Mouse (Mus musculus) right cerebral cortex, postnatal 25 days (tissue): ENCODE measurements around the gene Myo15b.
A peak's percentile ranks its signal among the peaks of the same experiment; 100 is the strongest.

ENCODE experiments used
- DNase-seq: peaks from one replicate; pipeline ENCODE4 v3.0.0; 2022

Gene Myo15b

GRCm38 (mm10) chr11:115877174-115877755 lies 19.1 kb downstream of the Myo15b start:
- no peak for DNase-seq

GRCm38 (mm10) chr11:115878071-115878470 lies 19.9 kb downstream of the Myo15b start:
- no peak for DNase-seq

DNA sequence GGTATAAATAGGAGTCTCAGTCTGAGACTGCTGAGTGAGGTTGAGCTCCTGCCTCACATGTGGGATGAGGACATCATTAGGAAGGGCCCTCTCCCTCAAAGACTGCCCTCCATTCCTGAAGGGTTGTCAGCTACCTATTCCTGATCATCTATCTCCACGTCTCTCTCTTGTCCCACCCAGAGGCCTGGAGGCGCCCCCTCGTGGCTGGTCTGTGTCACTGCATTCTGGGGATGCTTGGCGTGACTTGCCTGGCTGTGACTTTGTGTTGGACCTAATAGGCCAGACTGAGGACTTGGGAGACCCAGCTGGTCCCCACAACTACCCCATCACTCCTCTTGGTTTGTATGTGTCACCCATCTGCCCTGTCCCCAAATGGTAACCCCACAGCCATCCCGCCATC lies 22.8 kb downstream of the Myo15b start:
- no peak for DNase-seq

GRCm38 (mm10) chr11:115883251-115883650 lies 25.0 kb downstream of the Myo15b start:
- DNase-seq: no peak

- DNase-seq: no peak
These were observed 26.2 kb downstream of the Myo15b start for GRCm38 (mm10) chr11:115884361-115884760.

- DNase-seq: no peak
These were observed 27.1 kb downstream of the Myo15b start for GRCm38 (mm10) chr11:115885281-115885680.

DNA sequence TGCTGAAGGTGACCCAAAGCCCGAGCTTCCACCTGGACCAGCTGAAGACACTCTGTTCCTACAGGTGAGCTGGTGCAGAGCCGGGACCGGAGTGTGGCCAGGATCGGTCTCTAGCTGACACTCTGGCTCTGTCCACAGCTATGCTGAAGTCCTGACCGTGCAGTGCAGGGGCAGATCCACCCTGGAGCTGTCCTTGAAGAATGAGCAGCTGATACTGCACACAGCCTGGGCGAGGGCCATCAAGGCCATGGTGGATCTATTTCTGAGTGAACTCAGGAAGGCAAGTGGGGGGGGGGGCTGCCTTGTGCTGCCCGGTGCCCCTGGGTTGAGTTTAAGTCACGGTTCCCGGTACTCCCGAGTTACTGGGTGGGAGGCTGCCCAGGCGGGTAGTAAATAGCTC lies 28.2 kb downstream of the Myo15b start:
- no peak for DNase-seq

DNA sequence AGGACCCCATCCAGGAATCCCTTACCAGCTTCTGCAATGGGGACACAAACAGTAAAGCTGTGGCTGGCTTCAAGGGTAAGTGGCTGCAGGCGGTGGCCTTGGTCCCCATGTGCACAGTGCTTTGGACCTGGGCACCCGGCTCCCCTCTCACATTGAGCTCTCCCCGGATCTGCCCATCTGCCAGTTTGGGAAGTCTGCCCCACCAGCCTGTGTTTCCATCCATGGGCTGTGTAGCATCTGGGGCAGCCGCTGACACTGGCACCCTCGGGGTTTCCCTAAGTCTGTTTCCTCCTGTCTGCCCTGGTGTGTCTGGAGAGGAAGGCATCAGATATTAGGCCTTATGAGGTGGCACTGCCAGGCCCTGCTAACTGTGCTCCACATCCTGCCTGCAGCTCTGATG lies 29.8 kb downstream of the Myo15b start:
- DNase-seq: no peak

DNA sequence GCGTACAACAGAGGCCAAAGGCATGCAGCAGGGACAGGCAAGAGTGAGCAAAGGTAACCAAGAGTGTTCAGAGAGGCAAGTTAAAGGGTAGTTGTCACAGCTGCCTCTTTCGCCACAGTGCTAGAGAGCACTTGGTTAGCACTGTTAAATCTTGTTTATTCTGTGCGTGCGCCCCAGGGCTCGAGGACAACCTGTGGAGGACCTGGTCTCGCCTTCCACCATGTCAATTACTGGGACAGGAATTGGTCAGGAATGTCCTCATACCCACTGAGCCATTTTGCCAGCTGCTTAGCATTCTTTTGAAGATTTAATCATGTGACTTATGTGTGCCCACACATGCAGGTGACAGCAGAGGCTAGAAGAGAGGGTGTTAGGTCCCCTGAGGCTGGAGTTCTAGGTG lies 31.0 kb downstream of the Myo15b start:
- no peak for DNase-seq

DNA sequence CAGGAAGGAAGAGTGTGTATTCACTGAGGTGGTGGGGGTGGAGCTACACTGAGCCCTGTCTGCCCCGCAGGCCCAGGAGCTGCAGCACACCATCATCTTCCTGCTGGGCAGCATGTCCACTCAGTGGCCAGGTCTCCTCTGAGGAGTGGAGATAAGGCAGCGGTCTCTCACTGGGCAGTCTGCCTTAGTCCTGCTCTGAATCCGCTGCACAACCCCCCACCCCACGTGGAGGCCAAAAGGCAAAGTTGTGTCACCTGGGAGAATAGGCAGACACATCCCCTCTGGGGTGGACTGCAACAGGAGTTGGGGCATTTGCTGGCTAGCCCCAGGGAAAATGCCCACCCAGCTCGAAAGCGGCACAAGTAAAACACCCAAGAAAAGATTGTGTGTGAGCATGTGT lies 34.0 kb downstream of the Myo15b start:
- DNase-seq: no peak

- DNase-seq: no peak
These were observed 34.9 kb downstream of the Myo15b start for GRCm38 (mm10) chr11:115893071-115893470.

DNA sequence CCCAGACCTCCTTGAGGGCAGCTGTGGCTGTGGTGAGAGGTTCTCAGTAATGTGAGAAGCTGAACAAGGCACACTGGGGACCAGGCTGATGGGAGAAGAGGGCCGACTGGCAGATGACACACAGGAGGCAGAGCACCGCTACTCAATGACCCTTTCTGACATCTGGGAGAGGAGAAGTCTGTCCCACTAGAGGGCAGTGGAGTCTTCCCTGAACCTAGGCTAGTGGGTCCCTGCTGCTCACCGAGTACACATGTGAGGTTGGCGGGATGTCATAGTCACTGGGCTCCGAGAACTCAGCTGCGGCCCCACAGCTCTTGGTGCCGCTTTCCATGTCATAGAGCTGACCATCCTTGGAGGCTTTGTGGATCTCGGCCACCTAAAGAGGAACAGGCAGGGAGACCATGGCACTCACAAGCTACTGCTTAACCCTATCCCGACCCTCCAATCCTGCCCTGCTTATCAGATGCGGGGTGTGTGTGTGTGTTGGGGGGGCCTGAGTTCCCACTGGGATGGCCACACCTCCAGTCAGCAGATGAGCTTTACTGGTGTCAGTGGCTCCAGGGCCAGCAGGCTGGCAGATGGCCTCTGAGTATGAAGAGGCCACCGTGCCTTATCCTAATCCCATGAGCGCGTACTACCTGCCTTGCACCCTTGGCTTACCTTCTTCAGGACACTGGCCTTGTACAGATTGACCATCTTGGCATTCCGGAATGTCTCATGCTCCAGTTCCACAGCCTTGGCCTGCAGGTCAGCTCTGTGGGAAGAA lies 36.7 kb downstream of the Myo15b start:
- no peak for DNase-seq

DNA sequence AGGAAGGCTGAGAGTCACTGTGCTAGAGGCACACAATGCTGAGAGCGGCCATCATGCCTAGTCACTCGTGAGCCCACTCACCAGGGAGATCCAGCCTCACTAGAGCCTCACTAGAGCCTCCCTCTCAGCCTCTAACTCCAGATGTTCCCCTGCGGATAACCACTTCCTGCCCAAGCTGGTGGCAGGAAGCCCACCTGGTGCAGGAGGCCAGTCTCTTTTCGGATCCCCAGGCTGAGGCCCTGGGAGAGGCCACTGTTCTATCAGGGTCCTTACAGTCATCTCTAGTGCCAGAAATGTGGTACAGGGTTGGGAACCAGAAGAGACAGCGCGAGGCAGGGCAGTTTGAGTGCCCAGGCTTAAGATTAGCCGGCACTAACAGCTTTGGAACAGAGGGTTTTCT lies 40.2 kb downstream of the Myo15b start:
- no peak for DNase-seq

DNA sequence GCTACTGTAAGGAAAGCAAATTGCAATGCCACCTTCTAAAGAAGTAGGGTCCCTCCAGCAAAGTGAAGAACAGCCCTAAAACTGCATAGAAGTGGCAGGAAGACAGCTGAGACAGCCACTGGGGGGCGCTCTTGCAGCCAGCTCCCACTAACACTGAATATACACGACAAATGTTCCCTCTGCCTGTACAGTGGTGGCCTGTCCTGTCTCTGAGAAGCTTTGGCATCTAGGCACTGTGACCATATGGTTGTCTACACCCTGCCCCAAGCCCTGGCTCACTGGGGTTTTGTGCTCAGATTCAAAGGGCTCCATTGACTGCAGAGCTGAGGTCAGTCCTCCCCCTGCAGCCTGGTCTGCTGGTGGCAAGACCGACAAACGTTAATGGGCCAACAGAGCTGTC lies 40.7 kb downstream of the Myo15b start:
- peak; percentile 18 for DNase-seq

- no peak for DNase-seq
These were observed 41.5 kb downstream of the Myo15b start, which contains the start of gene Smim5 for GRCm38 (mm10) chr11:115899486-115900266. Gene Smim5 (plus strand): TSS chr11:115899966.

DNA sequence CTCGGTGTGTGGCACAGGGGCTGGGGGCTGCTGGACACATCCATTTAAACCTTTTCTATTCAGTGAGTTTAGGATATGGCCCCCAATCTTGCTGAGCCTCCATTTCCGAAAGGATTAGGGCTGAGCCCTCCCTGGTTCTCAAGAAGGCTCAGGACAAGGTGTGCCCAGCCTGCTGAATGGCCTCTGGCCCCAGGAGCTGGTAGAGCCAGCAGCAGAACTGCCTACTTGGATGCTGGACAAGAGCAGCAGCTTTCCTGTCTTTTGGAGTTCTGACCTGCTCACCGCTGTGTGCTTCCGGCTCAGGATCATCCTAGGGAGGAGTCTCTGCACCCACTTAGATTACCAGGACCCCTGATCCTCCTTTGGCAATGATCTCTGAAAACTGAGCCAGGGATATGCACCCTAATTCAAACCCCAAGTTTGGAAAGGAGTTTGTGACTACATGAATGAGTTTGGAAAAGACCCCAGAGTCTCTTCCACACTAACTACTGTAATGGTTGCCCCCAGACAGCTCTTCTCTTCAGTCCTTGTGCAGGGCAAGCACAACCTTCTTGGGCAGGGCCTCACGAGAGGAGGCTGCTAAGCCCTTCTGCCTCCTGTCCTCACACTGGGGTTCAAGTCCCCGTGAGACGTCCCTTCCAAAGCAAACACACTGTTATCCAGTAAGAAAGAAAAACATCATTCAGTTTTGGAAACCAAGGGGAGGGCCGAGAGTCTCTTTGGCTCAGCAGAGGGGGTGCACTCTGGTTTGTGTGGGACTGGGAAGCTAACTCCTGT lies 42.5 kb downstream of the Myo15b start:
- DNase-seq: no peak

DNA sequence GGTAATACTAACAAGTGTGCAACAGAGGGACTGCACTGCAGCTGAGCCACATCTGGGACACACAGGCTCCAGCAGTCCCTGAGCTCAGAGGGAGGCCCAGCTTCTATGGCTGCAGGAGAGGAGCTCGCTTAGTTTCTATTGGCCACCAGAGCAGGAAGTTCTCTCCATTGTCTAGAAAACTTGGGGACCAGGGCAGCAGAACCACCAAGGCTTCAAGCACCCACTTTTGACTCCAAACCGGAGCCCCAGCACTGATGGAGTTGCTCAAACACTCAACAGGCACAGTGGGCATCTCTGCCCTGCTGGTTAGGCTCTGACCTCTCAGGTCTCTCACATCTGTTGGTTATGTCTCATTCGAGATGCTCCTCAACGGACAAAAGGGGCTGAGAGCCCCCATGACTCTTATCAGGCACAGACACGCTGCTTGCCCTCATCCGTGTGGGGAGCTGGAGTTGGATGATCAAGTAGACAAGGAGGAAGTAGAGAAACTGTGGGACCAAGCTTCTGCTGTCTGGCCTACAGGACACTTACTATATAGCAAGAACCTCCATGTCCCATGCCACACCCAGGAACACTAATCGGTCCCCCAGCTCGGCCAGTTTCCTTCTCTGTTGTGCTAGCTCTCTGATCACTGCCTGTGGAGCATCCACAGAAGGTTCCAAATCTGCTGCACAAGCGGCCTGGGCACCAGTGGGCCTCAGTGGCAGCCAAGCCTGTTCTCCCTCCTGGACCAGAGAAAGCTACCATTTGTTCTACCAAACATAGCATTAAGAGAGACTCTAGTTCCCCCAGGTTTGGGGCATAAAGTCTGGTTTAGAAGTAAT lies 43.3 kb downstream of the Myo15b start:
- DNase-seq: no peak

DNA sequence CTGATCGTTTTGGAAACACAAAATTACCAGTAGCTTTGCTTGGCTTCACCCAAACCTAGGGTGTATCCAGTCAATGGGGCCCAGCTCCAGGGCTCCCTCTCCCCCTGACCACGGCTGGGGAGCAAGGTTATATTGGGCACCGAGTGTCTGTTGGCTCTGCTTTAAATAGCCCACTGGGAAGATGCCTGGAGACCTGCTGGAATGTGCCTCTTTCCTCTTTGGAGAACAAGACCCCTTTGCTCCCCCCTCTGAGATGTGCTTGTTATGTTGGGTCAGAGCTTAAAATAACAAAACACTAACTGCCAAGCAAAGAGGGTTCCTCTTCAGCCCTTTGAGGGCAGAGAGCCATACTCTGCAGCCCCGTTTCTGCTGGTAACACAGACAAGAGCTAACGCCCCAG lies 44.0 kb downstream of the Myo15b start:
- no peak for DNase-seq

DNA sequence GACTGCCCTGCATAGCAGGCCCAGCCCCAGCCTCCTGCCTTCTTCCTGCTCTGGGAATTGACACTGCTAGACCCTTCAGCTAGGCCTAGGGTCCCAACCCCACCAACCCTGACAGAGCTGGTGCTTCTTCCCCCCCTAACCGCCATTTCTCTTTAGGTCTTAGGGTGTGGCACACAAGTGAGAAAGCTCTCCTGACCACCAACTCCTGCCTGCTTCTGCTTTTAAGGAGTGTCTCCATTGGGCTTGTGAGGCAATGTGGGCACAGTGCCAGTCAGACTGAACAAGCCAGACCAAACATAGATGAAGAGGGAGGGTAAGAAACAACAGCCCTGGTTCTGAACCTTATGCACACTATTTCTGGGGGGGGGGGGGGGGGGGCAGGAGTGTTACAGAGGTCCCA lies 44.6 kb downstream of the Myo15b start:
- DNase-seq: no peak

DNA sequence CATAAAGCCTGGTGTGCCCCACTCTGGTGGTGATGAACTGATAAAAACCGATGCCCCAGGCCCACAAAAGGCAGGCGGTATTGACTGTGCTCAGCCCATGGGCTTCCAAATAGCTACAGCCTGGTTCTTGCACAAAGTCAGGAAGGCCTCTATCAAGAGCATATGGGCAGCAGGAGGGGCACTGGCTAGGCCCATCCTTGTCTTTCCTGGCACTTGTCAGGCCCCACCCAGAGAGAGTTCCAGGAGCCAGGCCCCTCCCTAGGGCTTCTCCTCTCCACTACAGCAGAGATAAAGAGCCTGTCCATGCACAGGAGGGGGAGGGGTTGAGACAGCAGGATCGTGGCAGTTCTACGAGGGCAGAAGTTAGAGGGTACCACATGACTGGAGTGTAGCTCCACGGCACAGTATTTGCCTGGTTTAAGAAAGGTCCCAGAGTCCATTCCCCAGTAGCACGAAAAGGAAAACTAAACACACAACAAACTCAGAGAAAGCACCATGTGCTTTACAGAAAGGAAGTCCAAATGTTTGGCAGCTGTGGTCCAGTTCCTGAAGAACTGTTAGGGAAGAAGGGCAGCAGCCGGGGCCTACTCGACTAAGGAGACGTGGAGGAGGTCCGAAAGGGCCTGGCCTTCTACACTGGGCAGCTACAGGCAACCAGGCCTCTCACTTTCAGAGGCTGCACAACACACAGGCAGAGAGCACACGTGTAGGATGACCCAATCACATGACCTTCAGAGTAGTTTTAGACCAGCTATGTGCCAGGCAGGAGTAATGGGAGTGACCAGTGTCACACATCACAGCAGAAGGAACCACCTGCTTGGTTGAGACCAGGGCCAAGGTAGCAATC lies 45.4 kb downstream of the Myo15b start:
- DNase-seq: no peak

DNA sequence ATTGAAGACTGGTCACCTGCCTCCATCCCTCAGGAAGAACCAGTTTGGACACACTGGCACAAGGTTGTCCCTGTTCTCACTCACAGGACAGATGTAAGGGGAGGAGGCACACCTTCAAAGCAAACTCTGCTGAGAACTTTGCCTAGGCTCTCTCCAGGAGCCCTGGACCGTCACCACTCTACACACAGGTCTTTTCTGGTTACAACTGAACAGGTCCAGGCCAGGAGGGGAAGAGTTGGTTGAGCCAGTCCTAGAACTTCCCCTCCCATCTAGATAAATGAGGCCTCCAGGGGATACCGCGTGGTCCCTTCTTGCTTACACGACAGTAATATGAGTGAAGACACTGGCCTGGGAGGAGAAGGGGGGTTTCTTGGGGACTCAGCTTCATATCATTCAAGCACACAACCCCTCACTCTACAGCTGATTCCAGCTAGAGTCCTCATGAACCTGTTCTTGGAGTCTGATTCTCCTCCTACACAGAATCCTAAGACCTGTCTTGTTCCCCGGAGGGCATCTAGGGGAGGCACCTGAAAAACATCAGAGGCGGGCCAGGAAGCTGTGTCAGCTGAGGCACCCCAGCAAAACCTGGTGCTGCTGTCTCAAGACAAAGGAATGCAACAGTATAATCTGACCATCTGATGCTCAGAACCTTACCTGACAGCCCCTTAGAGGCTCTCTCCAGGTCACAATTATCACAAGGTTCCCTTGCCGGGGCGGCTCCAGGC lies 46.2 kb downstream of the Myo15b start:
- DNase-seq: no peak
